Mouse (Mus musculus): Measurements from ENCODE around the gene Ptpre.

DNA sequence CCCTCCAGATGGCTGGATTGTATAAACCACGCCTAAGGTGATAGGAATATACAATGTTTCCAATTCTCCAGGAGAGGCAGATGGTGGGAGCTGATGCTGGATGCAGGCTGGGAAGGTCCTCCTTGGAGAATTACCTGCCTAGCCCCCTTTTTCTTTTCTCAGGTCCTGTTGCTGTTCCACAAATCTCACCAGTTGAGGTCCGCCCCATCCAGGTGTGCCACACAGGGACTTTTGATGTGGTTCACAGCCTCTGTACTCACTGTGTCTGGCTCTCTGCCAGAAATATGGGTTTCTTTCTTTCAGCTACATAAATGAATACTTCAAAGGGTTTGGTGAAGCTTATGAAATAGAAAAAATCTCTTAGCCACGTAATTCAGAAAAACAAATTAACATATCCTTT is 5.0 kb downstream of the Ptpre start:
- TF ChIP-seq CTCF (IDR thresholded peaks at IDR 0.05; ENCODE audit: borderline replicate concordance, extremely low read depth, insufficient read depth, insufficient read length) (no peak), POLR2A (IDR thresholded peaks at IDR 0.05; ENCODE audit: borderline replicate concordance, extremely low read depth, insufficient read depth, insufficient read length, poor library complexity, severe bottlenecking) (no peak)

Data from brain, embryonic 14.5 days (tissue).